Mouse (Mus musculus) limb, embryonic 15.5 days (tissue): ENCODE data around the gene Fam104a. TPM values are rescaled to one million over a fixed set of nuclear protein-coding genes. Genes with fewer than 3 reads are reported as not detected.
A peak's percentile ranks its signal among the peaks of the same experiment; 100 is the strongest.
"Not testable (repeated sequence)": the region's sequence is repeated elsewhere in the genome, so short reads cannot be mapped to it uniquely, and the experiment has no call there.

ENCODE experiments used
- ATAC-seq: fragments of 200-750 bp; cut with Nextera tagmentation; 2 replicates; pipeline ENCODE4 v1.8.0; 2017; ENCODE audit warnings: low read depth, moderate TSS enrichment; ENCODE audit not compliant: insufficient number of reproducible peaks, low FRiP score, low TSS enrichment
- H3K27ac ChIP-seq: fragments of 300-500 bp; sonication (generic); 2 replicates; pipeline ENCODE4 v1.5.1; 2015; ENCODE audit warnings: moderate library complexity, mild to moderate bottlenecking, inconsistent platforms
- H3K27me3 ChIP-seq: fragments of 300-500 bp; sonication (generic); 2 replicates; pipeline ENCODE4 v1.6.1; 2015; ENCODE audit warnings: inconsistent platforms
- H3K36me3 ChIP-seq: fragments of 300-500 bp; sonication (generic); 2 replicates; pipeline ENCODE4 v1.6.1; 2015; ENCODE audit warnings: inconsistent platforms
- H3K4me1 ChIP-seq: fragments of 300-500 bp; sonication (generic); 2 replicates; pipeline ENCODE4 v1.6.1; 2015; ENCODE audit warnings: inconsistent platforms
- H3K4me2 ChIP-seq: fragments of 300-500 bp; sonication (generic); 2 replicates; pipeline ENCODE4 v1.6.1; 2015; ENCODE audit warnings: mild to moderate bottlenecking, inconsistent platforms
- H3K4me3 ChIP-seq: fragments of 300-500 bp; sonication (generic); 2 replicates; pipeline ENCODE4 v1.5.1; 2015; ENCODE audit warnings: mild to moderate bottlenecking, inconsistent platforms
- H3K9ac ChIP-seq: fragments of 300-500 bp; sonication (generic); 2 replicates; pipeline ENCODE4 v1.6.1; 2015; ENCODE audit warnings: inconsistent platforms
- H3K9me3 ChIP-seq: fragments of 300-500 bp; sonication (generic); 2 replicates; pipeline ENCODE4 v1.6.1; 2016; ENCODE audit warnings: inconsistent platforms
- WGBS: fragments of 180-500 bp; shearing (Covaris S2); methylation state at CpG from one replicate; pipeline ENCODE4 v1.1.7; 2015; 5-methylcytosine and 5-hydroxymethylcytosine counted together
- polyA plus RNA-seq: library from polyadenylated mRNA; unstranded; fragments of >200 nt; fragmentation: Nextera tagmentation; extraction: Ambion mirVana; gene quantifications from 2 replicates; pipeline ENCODE4 v1.2.1, GENCODE M21; 2015

The Fam104a gene
- polyA plus RNA-seq, 1 experiment from 2014 or later, result 46.0 TPM

DNA sequence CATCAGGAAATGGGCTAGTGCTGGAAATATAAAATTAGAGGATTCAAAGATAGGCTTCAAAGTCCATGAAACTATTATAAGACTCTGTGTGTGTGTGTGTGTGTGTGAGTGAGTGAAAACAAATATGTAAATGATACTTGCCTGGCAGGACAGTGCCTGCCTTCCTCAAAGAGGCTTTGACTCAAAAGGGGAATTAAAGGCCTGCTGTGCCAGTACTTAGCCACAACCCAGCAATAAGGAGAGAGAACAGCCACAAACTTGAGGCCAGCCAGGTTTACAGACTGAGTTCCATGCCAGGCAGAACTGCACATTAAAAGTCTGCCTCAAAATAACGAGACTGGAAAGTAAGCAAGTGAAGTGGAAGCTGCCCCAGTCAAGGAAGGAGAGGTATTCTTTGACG, 7.1 kb downstream of the Fam104a start:
- 41% methylated on average over 2 of the region's 2 CpGs for WGBS
- ATAC-seq, result peak; percentile 24; the same call in 1 of the 2 replicates
- H3K36me3 ChIP-seq, result peaks cover 39% of the 10 kb centered on the region
- no peaks in the 10 kb centered on the region for H3K9me3 ChIP-seq
- no peak overlapping the region for H3K4me2 ChIP-seq
- H3K27ac ChIP-seq, result no peak overlapping the region; the same call in 1 of the 2 replicates
- no peak overlapping the region for H3K4me3 ChIP-seq
- H3K27me3 ChIP-seq, result no peaks in the 10 kb centered on the region
- no peak overlapping the region for H3K9ac ChIP-seq
- peaks cover 25% of the 10 kb centered on the region; the same call in 1 of the 2 replicates for H3K4me1 ChIP-seq

GRCm38 (mm10) chr11:113674595-113674994, 9.4 kb downstream of the Fam104a start:
- WGBS, result 82% methylated on average over 5 of the region's 5 CpGs
- H3K27ac ChIP-seq, result no peak overlapping the region
- peaks cover 18% of the 10 kb centered on the region; the same call in 1 of the 2 replicates for H3K4me1 ChIP-seq
- no peaks in the 10 kb centered on the region for H3K27me3 ChIP-seq
- no peak overlapping the region for H3K9ac ChIP-seq
- H3K36me3 ChIP-seq, result peaks cover 56% of the 10 kb centered on the region
- no peak overlapping the region for H3K4me2 ChIP-seq
- no peak for ATAC-seq
- H3K9me3 ChIP-seq, result no peaks in the 10 kb centered on the region
- H3K4me3 ChIP-seq, result no peak overlapping the region

DNA sequence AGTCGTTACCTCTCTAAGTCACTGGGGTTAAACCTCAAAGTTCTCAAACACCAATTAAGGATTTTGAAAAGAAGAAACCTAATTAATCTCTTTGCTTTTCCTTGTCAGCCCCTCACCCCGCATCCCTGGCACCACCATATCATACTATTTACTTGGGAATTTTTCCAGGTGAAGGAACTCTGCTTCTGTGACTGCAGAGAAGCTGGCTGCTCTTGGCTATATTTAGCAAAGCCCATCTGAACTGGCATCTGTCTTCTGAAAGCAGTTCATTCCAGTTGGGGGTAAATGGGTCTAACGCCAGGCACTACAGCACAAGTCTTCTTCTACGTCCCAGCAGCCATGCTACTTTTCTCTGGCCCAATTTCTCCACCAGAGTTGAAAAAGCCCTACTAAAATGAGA, 10.3 kb downstream of the Fam104a start:
- no peaks in the 10 kb centered on the region for H3K9me3 ChIP-seq
- H3K27ac ChIP-seq, result no peak overlapping the region; the same call in 1 of the 2 replicates
- H3K36me3 ChIP-seq, result peaks cover 64% of the 10 kb centered on the region
- H3K4me3 ChIP-seq, result no peak overlapping the region
- peaks cover 17% of the 10 kb centered on the region; the same call in 1 of the 2 replicates for H3K4me1 ChIP-seq
- ATAC-seq, result no peak
- 88% methylated on average over 4 of the region's 4 CpGs for WGBS
- H3K4me2 ChIP-seq, result no peak overlapping the region
- H3K27me3 ChIP-seq, result no peaks in the 10 kb centered on the region
- no peak overlapping the region for H3K9ac ChIP-seq

GRCm38 (mm10) chr11:113669711-113670110, 14.2 kb downstream of the Fam104a start:
- no peak overlapping the region for H3K27ac ChIP-seq
- H3K9ac ChIP-seq, result no peak overlapping the region
- peaks cover 50% of the 10 kb centered on the region for H3K36me3 ChIP-seq
- no peak for ATAC-seq
- peaks cover 7% of the 10 kb centered on the region; the same call in 1 of the 2 replicates for H3K4me1 ChIP-seq
- H3K4me2 ChIP-seq, result no peak overlapping the region
- no peaks in the 10 kb centered on the region for H3K27me3 ChIP-seq
- H3K4me3 ChIP-seq, result no peak overlapping the region
- 58% methylated on average over 4 of the region's 4 CpGs for WGBS
- no peaks in the 10 kb centered on the region for H3K9me3 ChIP-seq

DNA sequence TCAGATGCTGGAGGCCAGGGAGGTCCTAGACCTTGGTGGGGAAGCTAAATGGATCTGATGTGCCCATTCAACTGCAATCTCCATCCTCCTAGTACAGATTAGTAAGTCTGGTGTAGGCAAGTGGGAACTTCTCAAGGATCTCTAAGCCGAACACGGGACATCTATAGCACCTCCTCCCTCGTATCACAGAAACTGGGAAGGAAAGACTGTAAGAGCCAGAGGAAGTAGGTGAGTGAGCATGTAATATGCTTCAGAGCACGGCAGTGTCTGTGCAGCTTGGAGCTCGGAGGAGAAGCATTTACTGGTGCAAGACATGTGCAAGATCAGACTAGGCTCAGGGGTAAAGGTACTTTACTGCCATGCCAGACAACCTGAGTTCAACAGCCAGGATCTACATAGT, 15.1 kb downstream of the Fam104a start:
- Histone ChIP-seq H3K27me3 (no peaks in the 10 kb centered on the region), H3K4me3 (no peak overlapping the region), H3K27ac (0 out of 2 replicates have a peak overlapping the region, but pooled peaks have one; percentile 6), H3K36me3 (peaks cover 49% of the 10 kb centered on the region), H3K4me2 (no peak overlapping the region), H3K9ac (no peak overlapping the region), H3K9me3 (no peaks in the 10 kb centered on the region), H3K4me1 (peaks cover 7% of the 10 kb centered on the region; the same call in 1 of the 2 replicates)
- ATAC-seq, result no peak
- 87% methylated on average over 5 of the region's 5 CpGs for WGBS

GRCm38 (mm10) chr11:113667704-113668103, 16.3 kb downstream of the Fam104a start:
- Histone ChIP-seq H3K4me2 (no peak overlapping the region), H3K27me3 (no peaks in the 10 kb centered on the region), H3K9ac (no peak overlapping the region), H3K4me1 (peaks cover 7% of the 10 kb centered on the region; the same call in 1 of the 2 replicates), H3K27ac (no peak overlapping the region), H3K4me3 (no peak overlapping the region), H3K9me3 (no peaks in the 10 kb centered on the region), H3K36me3 (peaks cover 49% of the 10 kb centered on the region)
- 72% methylated on average over 4 of the region's 4 CpGs for WGBS
- no peak for ATAC-seq

- Histone ChIP-seq H3K4me1 (peaks cover 7% of the 10 kb centered on the region; the same call in 1 of the 2 replicates), H3K9ac (no peak overlapping the region), H3K27me3 (no peaks in the 10 kb centered on the region), H3K4me3 (no peak overlapping the region), H3K27ac (no peak overlapping the region), H3K4me2 (no peak overlapping the region), H3K9me3 (no peaks in the 10 kb centered on the region), H3K36me3 (peaks cover 54% of the 10 kb centered on the region)
- 56% methylated on average over 2 of the region's 2 CpGs for whole genome bisulfite sequencing
- no peak for ATAC-seq
These were observed 16.8 kb downstream of the Fam104a start for GRCm38 (mm10) chr11:113667122-113667521.

DNA sequence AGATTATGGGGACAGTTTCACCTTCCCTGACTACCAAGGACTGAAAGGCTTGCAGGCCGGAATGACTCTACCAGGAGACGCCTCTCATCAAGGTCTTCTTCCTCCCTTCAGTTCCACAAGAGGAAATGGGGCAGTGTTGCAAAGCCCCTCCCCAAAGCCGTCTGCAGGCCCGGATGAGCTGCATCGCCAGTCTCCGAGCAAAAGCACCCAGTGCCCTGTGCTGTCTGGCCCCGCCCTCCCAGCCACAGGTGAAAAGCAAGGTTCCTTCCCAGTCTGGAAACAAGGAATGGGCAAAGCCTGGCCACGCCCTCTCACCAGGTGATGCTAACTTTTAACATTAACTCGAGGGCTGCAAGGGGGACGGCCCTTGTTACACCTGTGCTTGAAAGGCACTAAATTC, 17.3 kb downstream of the Fam104a start:
- Histone ChIP-seq H3K27ac (no peak overlapping the region), H3K27me3 (no peaks in the 10 kb centered on the region), H3K4me3 (no peak overlapping the region), H3K9me3 (no peaks in the 10 kb centered on the region), H3K9ac (no peak overlapping the region), H3K4me2 (no peak overlapping the region), H3K36me3 (peaks cover 55% of the 10 kb centered on the region), H3K4me1 (peaks cover 7% of the 10 kb centered on the region; the same call in 1 of the 2 replicates)
- no peak for ATAC-seq
- WGBS, result 47% methylated on average over 10 of the region's 10 CpGs

DNA sequence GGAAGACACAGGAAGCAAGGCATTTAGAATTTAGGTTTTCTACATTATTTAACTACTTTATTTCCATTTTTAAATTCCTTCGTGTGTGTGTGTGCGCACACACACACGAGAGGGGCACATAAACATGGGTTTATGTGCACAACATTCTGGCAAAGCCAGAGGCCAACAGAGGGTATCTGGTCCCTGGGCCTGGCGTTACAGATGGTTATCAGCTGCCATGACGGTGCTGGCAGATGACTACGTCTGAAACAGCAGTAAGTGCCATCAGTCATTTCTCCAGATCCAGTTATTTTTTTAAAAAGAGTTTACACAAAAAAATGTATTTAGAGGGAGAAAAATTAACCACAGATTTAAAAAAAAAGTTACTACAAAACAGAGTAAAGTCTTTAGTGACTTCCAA, 17.8 kb downstream of the Fam104a start:
- Histone ChIP-seq H3K36me3 (peaks cover 55% of the 10 kb centered on the region), H3K4me2 (no peak overlapping the region), H3K27me3 (no peaks in the 10 kb centered on the region), H3K9ac (no peak overlapping the region), H3K4me1 (peaks cover 7% of the 10 kb centered on the region; the same call in 1 of the 2 replicates), H3K9me3 (no peaks in the 10 kb centered on the region), H3K4me3 (no peak overlapping the region), H3K27ac (no peak overlapping the region)
- ATAC-seq, result no peak
- 74% methylated on average over 6 of the region's 6 CpGs for WGBS

DNA sequence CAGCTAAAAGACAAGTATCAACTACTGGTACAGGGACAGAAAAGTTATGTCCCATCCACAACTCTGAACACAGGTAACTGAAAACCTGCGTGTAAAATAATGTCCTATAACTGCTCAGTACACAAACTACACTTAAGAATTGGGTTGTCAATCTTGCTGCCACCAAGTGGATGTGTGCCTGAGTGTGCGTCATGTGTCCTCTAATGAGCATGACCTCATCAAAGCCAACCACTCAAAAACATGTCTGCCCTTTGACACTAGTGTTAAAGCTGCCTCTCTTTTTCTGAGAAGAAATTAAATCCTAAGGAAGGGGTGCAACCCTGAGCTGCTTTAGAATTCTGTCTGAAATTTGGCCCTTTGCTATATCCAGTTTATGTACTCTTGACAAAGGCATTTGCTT, 19.7 kb downstream of the Fam104a start:
- H3K9me3 ChIP-seq, result no peaks in the 10 kb centered on the region
- H3K4me2 ChIP-seq, result no peak overlapping the region
- H3K4me1 ChIP-seq, result peaks cover 7% of the 10 kb centered on the region; the same call in 1 of the 2 replicates
- no peak overlapping the region for H3K4me3 ChIP-seq
- no peak overlapping the region for H3K27ac ChIP-seq
- no peak for ATAC-seq
- WGBS, result 73% methylated on average over 2 of the region's 2 CpGs
- H3K27me3 ChIP-seq, result no peaks in the 10 kb centered on the region
- no peak overlapping the region for H3K9ac ChIP-seq
- peaks cover 58% of the 10 kb centered on the region for H3K36me3 ChIP-seq

GRCm38 (mm10) chr11:113661835-113662351, 22.1 kb downstream of the Fam104a start:
- no peaks in the 10 kb centered on the region for H3K27me3 ChIP-seq
- peaks cover 69% of the 10 kb centered on the region for H3K36me3 ChIP-seq
- H3K9me3 ChIP-seq, result no peaks in the 10 kb centered on the region
- no peak overlapping the region for H3K4me3 ChIP-seq
- no peak overlapping the region for H3K9ac ChIP-seq
- no peak overlapping the region for H3K4me2 ChIP-seq
- no peaks in the 10 kb centered on the region for H3K4me1 ChIP-seq
- H3K27ac ChIP-seq, result no peak overlapping the region
- WGBS, result 91% methylated on average over 18 of the region's 18 CpGs
- ATAC-seq, result no peak

DNA sequence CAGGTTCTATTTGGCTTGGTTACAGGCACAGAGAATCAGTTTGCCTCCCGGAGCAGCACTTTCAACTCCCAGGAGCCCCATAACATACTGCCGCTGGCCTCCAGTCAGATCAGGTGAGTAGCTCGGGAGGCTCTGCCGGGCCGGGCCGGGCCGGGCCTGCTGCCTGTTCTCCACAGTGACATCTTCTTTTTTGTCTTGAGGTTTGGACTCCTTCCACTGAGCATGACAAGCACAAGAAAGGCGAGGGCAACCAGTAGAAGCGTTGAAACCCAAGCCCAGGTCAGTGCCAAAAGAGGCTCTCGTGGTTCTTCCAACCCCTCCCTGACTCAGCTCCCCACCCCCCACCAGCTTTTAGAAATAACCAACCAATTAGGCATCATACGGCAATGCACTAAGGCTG, 23.0 kb downstream of the Fam104a start:
- Histone ChIP-seq H3K27me3 (no peaks in the 10 kb centered on the region), H3K9me3 (no peaks in the 10 kb centered on the region), H3K36me3 (peaks cover 78% of the 10 kb centered on the region), H3K27ac (no peak overlapping the region), H3K4me3 (no peak overlapping the region), H3K9ac (no peak overlapping the region), H3K4me1 (no peaks in the 10 kb centered on the region), H3K4me2 (no peak overlapping the region)
- 85% methylated on average over 11 of the region's 11 CpGs for WGBS
- ATAC-seq, result no peak

- not testable (repeated sequence) for H3K4me1 ChIP-seq, H3K9ac ChIP-seq, H3K27me3 ChIP-seq, H3K4me3 ChIP-seq, ATAC-seq, H3K9me3 ChIP-seq, H3K4me2 ChIP-seq, H3K27ac ChIP-seq
- H3K36me3 ChIP-seq, result peaks cover 86% of the 10 kb centered on the region
- 94% methylated on average over 3 of the region's 3 CpGs for WGBS
These were observed 23.7 kb downstream of the Fam104a start for GRCm38 (mm10) chr11:113660213-113660612.
